Mouse (Mus musculus): ENCODE measurements around the gene Smtn. TPM values are rescaled to one million over a fixed set of nuclear protein-coding genes. Genes with fewer than 3 reads are reported as not detected.

Gene Smtn
- polyA plus RNA-seq, 1 experiment from 2014 or later = 43.8 TPM

- WGBS = 81% methylated on average over 17 of the region's 17 CpGs
- no peak for DNase-seq (ENCODE audit: low spot score)
- H3K4me2 ChIP-seq (ENCODE audit: low read depth, low read length, severe bottlenecking) = no peak overlapping the region
- no peaks in the 10 kb centered on the region for H3K36me3 ChIP-seq (ENCODE audit: control insufficient read depth, insufficient read depth, low read length)
- no peaks in the 10 kb centered on the region for H3K9me3 ChIP-seq (ENCODE audit: control insufficient read depth, low read length)
- no peak overlapping the region for H3K27ac ChIP-seq (ENCODE audit: low read depth, low read length)
- H3K4me3 ChIP-seq (ENCODE audit: low read depth, low read length) = no peak overlapping the region
- no peaks in the 10 kb centered on the region for H3K4me1 ChIP-seq (replicated peaks; ENCODE audit: control insufficient read depth, insufficient read depth, low read length)
- H3K9ac ChIP-seq (ENCODE audit: low read length) = no peak overlapping the region
- H3K27me3 ChIP-seq (ENCODE audit: control insufficient read depth, insufficient read depth, low read length) = no peaks in the 10 kb centered on the region
- no peak for ATAC-seq (replicated peaks; ENCODE audit: low FRiP score)
These were observed 38.4 kb downstream of the Smtn start for GRCm38 (mm10) chr11:3502057-3502456.

GRCm38 (mm10) chr11:3497296-3497695 is 43.1 kb downstream of the Smtn start:
- no peaks in the 10 kb centered on the region for H3K9me3 ChIP-seq (ENCODE audit: control insufficient read depth, low read length)
- no peak overlapping the region for H3K27ac ChIP-seq (ENCODE audit: low read depth, low read length)
- ATAC-seq (replicated peaks; ENCODE audit: low FRiP score) (no peak), DNase-seq (ENCODE audit: low spot score) (no peak)
- H3K36me3 ChIP-seq (ENCODE audit: control insufficient read depth, insufficient read depth, low read length) = no peaks in the 10 kb centered on the region
- 93% methylated on average over 1 of the region's 1 CpGs for WGBS
- no peak overlapping the region for H3K9ac ChIP-seq (ENCODE audit: low read length)
- H3K4me1 ChIP-seq (replicated peaks; ENCODE audit: control insufficient read depth, insufficient read depth, low read length) = no peaks in the 10 kb centered on the region
- H3K4me2 ChIP-seq (ENCODE audit: low read depth, low read length, severe bottlenecking) = no peak overlapping the region
- H3K27me3 ChIP-seq (ENCODE audit: control insufficient read depth, insufficient read depth, low read length) = no peaks in the 10 kb centered on the region
- no peak overlapping the region for H3K4me3 ChIP-seq (ENCODE audit: low read depth, low read length)

- Histone ChIP-seq H3K9me3 (ENCODE audit: control insufficient read depth, low read length) (no peaks in the 10 kb centered on the region), H3K27me3 (ENCODE audit: control insufficient read depth, insufficient read depth, low read length) (no peaks in the 10 kb centered on the region), H3K4me3 (ENCODE audit: low read depth, low read length) (no peak overlapping the region), H3K36me3 (ENCODE audit: control insufficient read depth, insufficient read depth, low read length) (no peaks in the 10 kb centered on the region), H3K27ac (ENCODE audit: low read depth, low read length) (no peak overlapping the region), H3K9ac (ENCODE audit: low read length) (no peak overlapping the region), H3K4me1 (replicated peaks; ENCODE audit: control insufficient read depth, insufficient read depth, low read length) (0 out of 2 replicates have a peak, but pooled peaks cover 2% of the 10 kb centered on the region), H3K4me2 (ENCODE audit: low read depth, low read length, severe bottlenecking) (no peak overlapping the region)
- ATAC-seq (replicated peaks; ENCODE audit: low FRiP score) (no peak), DNase-seq (ENCODE audit: low spot score) (peak; percentile 32)
- 59% methylated on average over 5 of the region's 5 CpGs for WGBS
These were observed 43.7 kb downstream of the Smtn start for GRCm38 (mm10) chr11:3496756-3497155.

- WGBS = 90% methylated on average over 14 of the region's 14 CpGs
- ATAC-seq (replicated peaks; ENCODE audit: low FRiP score) = no peak
- Histone ChIP-seq H3K9ac (ENCODE audit: low read length) (no peak overlapping the region), H3K27me3 (ENCODE audit: control insufficient read depth, insufficient read depth, low read length) (no peaks in the 10 kb centered on the region), H3K4me2 (ENCODE audit: low read depth, low read length, severe bottlenecking) (no peak overlapping the region), H3K4me3 (ENCODE audit: low read depth, low read length) (no peak overlapping the region), H3K4me1 (replicated peaks; ENCODE audit: control insufficient read depth, insufficient read depth, low read length) (0 out of 2 replicates have a peak, but pooled peaks cover 2% of the 10 kb centered on the region), H3K9me3 (ENCODE audit: control insufficient read depth, low read length) (no peaks in the 10 kb centered on the region), H3K27ac (ENCODE audit: low read depth, low read length) (no peak overlapping the region), H3K36me3 (ENCODE audit: control insufficient read depth, insufficient read depth, low read length) (no peaks in the 10 kb centered on the region)
- DNase-seq (ENCODE audit: low spot score) = no peak
These were observed 44.9 kb downstream of the Smtn start for GRCm38 (mm10) chr11:3495496-3495895.

- H3K4me3 ChIP-seq (ENCODE audit: low read depth, low read length) = no peak overlapping the region
- ATAC-seq (replicated peaks; ENCODE audit: low FRiP score) (no peak), DNase-seq (ENCODE audit: low spot score) (no peak)
- H3K27ac ChIP-seq (ENCODE audit: low read depth, low read length) = no peak overlapping the region
- H3K4me2 ChIP-seq (ENCODE audit: low read depth, low read length, severe bottlenecking) = no peak overlapping the region
- 0 out of 2 replicates have a peak, but pooled peaks cover 2% of the 10 kb centered on the region for H3K4me1 ChIP-seq (replicated peaks; ENCODE audit: control insufficient read depth, insufficient read depth, low read length)
- no peaks in the 10 kb centered on the region for H3K9me3 ChIP-seq (ENCODE audit: control insufficient read depth, low read length)
- WGBS = 85% methylated on average over 17 of the region's 17 CpGs
- H3K36me3 ChIP-seq (ENCODE audit: control insufficient read depth, insufficient read depth, low read length) = no peaks in the 10 kb centered on the region
- H3K27me3 ChIP-seq (ENCODE audit: control insufficient read depth, insufficient read depth, low read length) = no peaks in the 10 kb centered on the region
- H3K9ac ChIP-seq (ENCODE audit: low read length) = no peak overlapping the region
These were observed 45.6 kb downstream of the Smtn start for GRCm38 (mm10) chr11:3494857-3495256.

- Histone ChIP-seq H3K27ac (ENCODE audit: low read depth, low read length) (no peak overlapping the region), H3K27me3 (ENCODE audit: control insufficient read depth, insufficient read depth, low read length) (no peaks in the 10 kb centered on the region), H3K9ac (ENCODE audit: low read length) (no peak overlapping the region), H3K9me3 (ENCODE audit: control insufficient read depth, low read length) (no peaks in the 10 kb centered on the region), H3K4me2 (ENCODE audit: low read depth, low read length, severe bottlenecking) (no peak overlapping the region), H3K4me3 (ENCODE audit: low read depth, low read length) (no peak overlapping the region), H3K4me1 (replicated peaks; ENCODE audit: control insufficient read depth, insufficient read depth, low read length) (0 out of 2 replicates have a peak, but pooled peaks cover 2% of the 10 kb centered on the region), H3K36me3 (ENCODE audit: control insufficient read depth, insufficient read depth, low read length) (no peaks in the 10 kb centered on the region)
- DNase-seq (ENCODE audit: low spot score) = no peak
- WGBS = 79% methylated on average over 4 of the region's 4 CpGs
- no peak for ATAC-seq (replicated peaks; ENCODE audit: low FRiP score)
These were observed 47.7 kb downstream of the Smtn start for GRCm38 (mm10) chr11:3492748-3493147.

GRCm38 (mm10) chr11:3489036-3489435 is 51.4 kb downstream of the Smtn start:
- Histone ChIP-seq H3K9me3 (ENCODE audit: control insufficient read depth, low read length) (no peaks in the 10 kb centered on the region), H3K27ac (ENCODE audit: low read depth, low read length) (no peak overlapping the region), H3K9ac (ENCODE audit: low read length) (no peak overlapping the region), H3K4me1 (replicated peaks; ENCODE audit: control insufficient read depth, insufficient read depth, low read length) (0 out of 2 replicates have a peak, but pooled peaks cover 2% of the 10 kb centered on the region), H3K36me3 (ENCODE audit: control insufficient read depth, insufficient read depth, low read length) (no peaks in the 10 kb centered on the region), H3K4me2 (ENCODE audit: low read depth, low read length, severe bottlenecking) (no peak overlapping the region), H3K4me3 (ENCODE audit: low read depth, low read length) (no peak overlapping the region), H3K27me3 (ENCODE audit: control insufficient read depth, insufficient read depth, low read length) (no peaks in the 10 kb centered on the region)
- ATAC-seq (replicated peaks; ENCODE audit: low FRiP score) = no peak
- 86% methylated on average over 5 of the region's 5 CpGs for WGBS
- DNase-seq (ENCODE audit: low spot score) = no peak

- no peak within 1 kb of the TSS for H3K27ac ChIP-seq (ENCODE audit: low read depth, low read length)
These were observed 52.4 kb downstream of the Smtn start, which contains the start of gene Pla2g3 for GRCm38 (mm10) chr11:3487952-3488570. Gene Pla2g3, plus strand, starts transcription at chr11:3488284.

GRCm38 (mm10) chr11:3486349-3486748 is 54.1 kb downstream of the Smtn start:
- Histone ChIP-seq H3K4me1 (replicated peaks; ENCODE audit: control insufficient read depth, insufficient read depth, low read length) (no peaks in the 10 kb centered on the region), H3K4me3 (ENCODE audit: low read depth, low read length) (no peak overlapping the region), H3K27me3 (ENCODE audit: control insufficient read depth, insufficient read depth, low read length) (no peaks in the 10 kb centered on the region), H3K27ac (ENCODE audit: low read depth, low read length) (no peak overlapping the region), H3K36me3 (ENCODE audit: control insufficient read depth, insufficient read depth, low read length) (no peaks in the 10 kb centered on the region), H3K9ac (ENCODE audit: low read length) (no peak overlapping the region), H3K4me2 (ENCODE audit: low read depth, low read length, severe bottlenecking) (no peak overlapping the region), H3K9me3 (ENCODE audit: control insufficient read depth, low read length) (no peaks in the 10 kb centered on the region)
- WGBS = 78% methylated on average over 7 of the region's 7 CpGs
- ATAC-seq (replicated peaks; ENCODE audit: low FRiP score) (no peak), DNase-seq (ENCODE audit: low spot score) (no peak)

More at GRCm38 (mm10) chr11:3487952-3488570, 52.4 kb downstream of the Smtn start, which contains the start of gene Pla2g3:
- no peak within 1 kb of the TSS for H3K4me2 ChIP-seq (ENCODE audit: low read depth, low read length, severe bottlenecking)
- H3K9ac ChIP-seq (ENCODE audit: low read length) = no peak within 1 kb of the TSS; the same call in 1 of the 2 replicates
- no peaks in the 10 kb centered on the region for H3K9me3 ChIP-seq (ENCODE audit: control insufficient read depth, low read length)
- peak; percentile 60 for DNase-seq (ENCODE audit: low spot score)
- ATAC-seq (replicated peaks; ENCODE audit: low FRiP score) = no peak
- no peaks in the 10 kb centered on the region for H3K27me3 ChIP-seq (ENCODE audit: control insufficient read depth, insufficient read depth, low read length)
- H3K36me3 ChIP-seq (ENCODE audit: control insufficient read depth, insufficient read depth, low read length) = no peaks in the 10 kb centered on the region
- H3K4me1 ChIP-seq (replicated peaks; ENCODE audit: control insufficient read depth, insufficient read depth, low read length) = 0 out of 2 replicates have a peak, but pooled peaks cover 2% of the 10 kb centered on the region
- H3K4me3 ChIP-seq (ENCODE audit: low read depth, low read length) = no peak within 1 kb of the TSS
- 25% methylated on average over 11 of the region's 11 CpGs for WGBS
